Mouse (Mus musculus): Measurements from ENCODE around the gene Gng10. TPM values are rescaled to one million over a fixed set of nuclear protein-coding genes. Genes with fewer than 3 reads are reported as not detected.
A peak's percentile ranks its signal among the peaks of the same experiment; 100 is the strongest.

Gng10 gene
- 11.7 and 11.9 TPM in 2 replicates for polyA plus RNA-seq (2012; rRNA removed)

- no peaks in the 10 kb centered on the region for H3K36me3 ChIP-seq (ENCODE audit: control insufficient read depth, insufficient read depth, low read length)
- peaks cover 9% of the 10 kb centered on the region for H3K4me1 ChIP-seq (ENCODE audit: control insufficient read depth, insufficient read depth, low read length)
- peak within 1 kb of the TSS; percentile 95 for H3K4me3 ChIP-seq (ENCODE audit: control insufficient read depth, low read depth, low read length)
- H3K27ac ChIP-seq (ENCODE audit: control insufficient read depth, insufficient read depth, low read depth, low read length) = peak within 1 kb of the TSS; percentile 26; the same call in 1 of the 2 replicates
- no peaks in the 10 kb centered on the region for H3K27me3 ChIP-seq (ENCODE audit: control insufficient read depth, insufficient read depth, low read length)
- TF ChIP-seq POLR2A (IDR thresholded peaks at IDR 0.05; ENCODE audit: control insufficient read depth, low read depth, low read length) (no peak), CTCF (IDR thresholded peaks at IDR 0.05; ENCODE audit: control insufficient read depth, insufficient read depth, insufficient replicate concordance, low read depth, low read length) (no peak)
Observed at GRCm38 (mm10) chr4:59034918-59035785, at the start of gene Gng10. Gng10 (plus strand) TSS chr4:59035088.

GRCm38 (mm10) chr4:58985157-58985648 lies 49.7 kb upstream of the Gng10 start:
- Histone ChIP-seq H3K4me1 (ENCODE audit: control insufficient read depth, insufficient read depth, low read length) (peaks cover 8% of the 10 kb centered on the region), H3K4me3 (ENCODE audit: control insufficient read depth, low read depth, low read length) (no peak overlapping the region), H3K27me3 (ENCODE audit: control insufficient read depth, insufficient read depth, low read length) (no peaks in the 10 kb centered on the region), H3K27ac (ENCODE audit: control insufficient read depth, insufficient read depth, low read depth, low read length) (no peak overlapping the region), H3K36me3 (ENCODE audit: control insufficient read depth, insufficient read depth, low read length) (no peaks in the 10 kb centered on the region)
- TF ChIP-seq POLR2A (IDR thresholded peaks at IDR 0.05; ENCODE audit: control insufficient read depth, low read depth, low read length) = no peak
- no peak for TF ChIP-seq CTCF (IDR thresholded peaks at IDR 0.05; ENCODE audit: control insufficient read depth, insufficient read depth, insufficient replicate concordance, low read depth, low read length)

GRCm38 (mm10) chr4:58986540-58987190 lies 48.2 kb upstream of the Gng10 start, which contains the start of gene Ptgr1:
Ptgr1 (minus strand) TSS chr4:58987119.
- no peaks in the 10 kb centered on the region for H3K27me3 ChIP-seq (ENCODE audit: control insufficient read depth, insufficient read depth, low read length)
- H3K4me1 ChIP-seq (ENCODE audit: control insufficient read depth, insufficient read depth, low read length) = peaks cover 8% of the 10 kb centered on the region
- H3K27ac ChIP-seq (ENCODE audit: control insufficient read depth, insufficient read depth, low read depth, low read length) = peak within 1 kb of the TSS; percentile 73
- peak within 1 kb of the TSS; percentile 89 for H3K4me3 ChIP-seq (ENCODE audit: control insufficient read depth, low read depth, low read length)
- H3K36me3 ChIP-seq (ENCODE audit: control insufficient read depth, insufficient read depth, low read length) = no peaks in the 10 kb centered on the region
- TF ChIP-seq POLR2A (IDR thresholded peaks at IDR 0.05; ENCODE audit: control insufficient read depth, low read depth, low read length) (peak; percentile 29; the same call in 1 of the 2 replicates), CTCF (IDR thresholded peaks at IDR 0.05; ENCODE audit: control insufficient read depth, insufficient read depth, insufficient replicate concordance, low read depth, low read length) (no peak)

GRCm38 (mm10) chr4:58989303-58989898 lies 45.5 kb upstream of the Gng10 start:
- H3K27ac ChIP-seq (ENCODE audit: control insufficient read depth, insufficient read depth, low read depth, low read length) = no peak overlapping the region
- H3K36me3 ChIP-seq (ENCODE audit: control insufficient read depth, insufficient read depth, low read length) = no peaks in the 10 kb centered on the region
- no peak overlapping the region for H3K4me3 ChIP-seq (ENCODE audit: control insufficient read depth, low read depth, low read length)
- H3K4me1 ChIP-seq (ENCODE audit: control insufficient read depth, insufficient read depth, low read length) = peaks cover 8% of the 10 kb centered on the region
- H3K27me3 ChIP-seq (ENCODE audit: control insufficient read depth, insufficient read depth, low read length) = no peaks in the 10 kb centered on the region
- TF ChIP-seq CTCF (IDR thresholded peaks at IDR 0.05; ENCODE audit: control insufficient read depth, insufficient read depth, insufficient replicate concordance, low read depth, low read length) = no peak
- TF ChIP-seq POLR2A (IDR thresholded peaks at IDR 0.05; ENCODE audit: control insufficient read depth, low read depth, low read length) = no peak

- Histone ChIP-seq H3K4me1 (ENCODE audit: control insufficient read depth, insufficient read depth, low read length) (peaks cover 13% of the 10 kb centered on the region), H3K27me3 (ENCODE audit: control insufficient read depth, insufficient read depth, low read length) (no peaks in the 10 kb centered on the region), H3K36me3 (ENCODE audit: control insufficient read depth, insufficient read depth, low read length) (no peaks in the 10 kb centered on the region), H3K27ac (ENCODE audit: control insufficient read depth, insufficient read depth, low read depth, low read length) (no peak overlapping the region), H3K4me3 (ENCODE audit: control insufficient read depth, low read depth, low read length) (no peak overlapping the region)
- TF ChIP-seq CTCF (IDR thresholded peaks at IDR 0.05; ENCODE audit: control insufficient read depth, insufficient read depth, insufficient replicate concordance, low read depth, low read length) (no peak), POLR2A (IDR thresholded peaks at IDR 0.05; ENCODE audit: control insufficient read depth, low read depth, low read length) (no peak)
Observed at GRCm38 (mm10) chr4:58990609-58991434, 44.1 kb upstream of the Gng10 start.

- no peak overlapping the region for H3K27ac ChIP-seq (ENCODE audit: control insufficient read depth, insufficient read depth, low read depth, low read length)
- H3K27me3 ChIP-seq (ENCODE audit: control insufficient read depth, insufficient read depth, low read length) = no peaks in the 10 kb centered on the region
- TF ChIP-seq POLR2A (IDR thresholded peaks at IDR 0.05; ENCODE audit: control insufficient read depth, low read depth, low read length) = no peak
- TF ChIP-seq CTCF (IDR thresholded peaks at IDR 0.05; ENCODE audit: control insufficient read depth, insufficient read depth, insufficient replicate concordance, low read depth, low read length) = no peak
- H3K4me1 ChIP-seq (ENCODE audit: control insufficient read depth, insufficient read depth, low read length) = peaks cover 10% of the 10 kb centered on the region
- no peak overlapping the region for H3K4me3 ChIP-seq (ENCODE audit: control insufficient read depth, low read depth, low read length)
- H3K36me3 ChIP-seq (ENCODE audit: control insufficient read depth, insufficient read depth, low read length) = no peaks in the 10 kb centered on the region
Observed at GRCm38 (mm10) chr4:58992195-58992594, 42.7 kb upstream of the Gng10 start.

Data from testis, adult 2 months (tissue).